Mouse (Mus musculus) regulatory T cell (primary cell): ENCODE data around the gene Sh3bp4.

Experiments
- in situ Hi-C: fragments of 300-600 bp; cut with MboI, MseI; formaldehyde crosslinking; loops from one replicate; pipeline ENCODE4 v1.15.1; 2025; ENCODE audit warnings: high pct_unique_total_duplicates

Sh3bp4 gene

GRCm38 (mm10) chr1:89092019-89092418 is 21.8 kb downstream of the Sh3bp4 start:
- in situ Hi-C loops, result no loop called here

DNA sequence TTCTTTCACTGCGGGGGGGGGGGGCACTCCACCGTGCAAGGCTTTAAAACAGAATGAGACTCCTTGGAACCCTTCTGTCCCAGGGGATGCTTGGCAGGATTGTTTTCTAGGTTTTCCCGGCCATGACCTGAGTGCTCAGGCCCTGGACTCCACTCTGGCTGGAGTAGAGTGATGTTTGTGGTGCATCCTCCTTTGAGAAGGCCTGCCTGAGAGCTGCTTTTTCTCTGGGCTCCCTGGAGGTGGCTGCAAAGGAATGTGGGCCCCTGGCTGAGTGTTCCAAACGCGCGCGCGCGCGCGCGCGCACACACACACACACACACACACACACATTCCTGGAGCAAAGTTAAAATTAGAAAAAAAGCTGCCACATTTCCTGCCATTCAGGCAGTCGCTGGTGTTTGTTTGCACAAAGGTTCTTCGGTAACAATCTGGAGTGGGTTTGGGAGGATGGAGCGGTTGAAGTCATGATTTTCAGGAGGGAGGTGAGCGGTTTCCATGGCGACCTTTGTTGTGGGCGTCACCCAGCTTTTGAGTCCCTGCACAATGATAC is 22.3 kb downstream of the Sh3bp4 start:
- in situ Hi-C loops, result no loop called here

DNA sequence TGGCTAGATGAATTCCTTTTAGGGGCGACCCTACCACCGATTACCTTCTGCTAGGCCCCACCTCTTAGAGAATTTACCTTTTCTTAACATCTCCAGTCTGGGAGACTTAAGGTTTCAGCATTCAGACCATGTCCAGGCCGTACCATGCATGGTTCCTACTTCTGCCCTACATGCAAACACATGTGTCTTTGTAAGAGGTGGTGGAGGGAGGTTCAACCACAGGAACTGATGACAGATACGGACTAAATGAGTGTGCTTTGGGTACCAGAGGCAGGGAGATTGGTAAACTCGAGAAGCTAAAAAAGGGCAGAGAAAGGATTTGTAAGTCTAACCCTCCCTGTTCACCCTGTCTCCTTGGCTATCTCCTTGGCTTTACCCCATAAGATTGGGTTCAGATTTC is 23.5 kb downstream of the Sh3bp4 start:
- in situ Hi-C loops, result no loop called here

- in situ Hi-C loops, result no loop called here
Measured at GRCm38 (mm10) chr1:89094416-89094815, 24.2 kb downstream of the Sh3bp4 start.

DNA sequence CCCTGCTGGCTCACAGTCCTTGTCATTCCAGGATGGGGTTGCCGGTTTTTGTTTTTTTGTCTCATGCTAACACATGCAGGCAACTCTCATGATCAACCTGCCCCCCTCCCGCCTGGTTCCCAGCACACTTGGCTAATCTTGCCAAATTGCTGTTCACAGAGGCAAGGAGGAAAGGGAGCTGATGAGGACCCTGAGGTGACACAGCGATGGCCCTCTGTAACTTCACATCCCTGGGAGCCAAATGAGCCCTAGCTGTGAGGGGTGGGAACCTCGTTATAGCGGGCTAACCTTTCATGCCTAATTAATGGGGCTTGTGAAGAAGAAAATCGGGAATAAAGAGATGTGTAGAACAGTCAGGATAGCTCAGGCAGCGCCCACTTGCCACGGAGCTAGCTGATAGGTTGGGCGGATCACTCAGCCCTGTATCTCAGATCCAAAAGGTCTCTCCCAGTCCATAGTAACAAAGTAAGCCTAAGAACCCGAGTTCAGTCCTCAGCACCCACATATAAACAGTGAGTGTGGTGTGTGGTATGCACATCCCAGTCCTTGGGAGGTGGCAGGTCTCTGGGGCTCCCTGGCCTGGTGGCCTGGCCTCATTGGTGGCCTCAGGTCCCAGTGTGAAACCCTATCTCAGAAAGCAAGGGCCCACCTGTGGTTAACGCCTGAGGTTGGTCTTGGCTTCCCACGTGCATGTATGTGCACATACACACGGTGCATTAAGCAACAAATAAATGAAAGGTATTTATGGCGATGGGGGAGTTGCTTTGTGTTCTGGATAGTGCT is 25.6 kb downstream of the Sh3bp4 start:
- in situ Hi-C loops, result no loop called here

DNA sequence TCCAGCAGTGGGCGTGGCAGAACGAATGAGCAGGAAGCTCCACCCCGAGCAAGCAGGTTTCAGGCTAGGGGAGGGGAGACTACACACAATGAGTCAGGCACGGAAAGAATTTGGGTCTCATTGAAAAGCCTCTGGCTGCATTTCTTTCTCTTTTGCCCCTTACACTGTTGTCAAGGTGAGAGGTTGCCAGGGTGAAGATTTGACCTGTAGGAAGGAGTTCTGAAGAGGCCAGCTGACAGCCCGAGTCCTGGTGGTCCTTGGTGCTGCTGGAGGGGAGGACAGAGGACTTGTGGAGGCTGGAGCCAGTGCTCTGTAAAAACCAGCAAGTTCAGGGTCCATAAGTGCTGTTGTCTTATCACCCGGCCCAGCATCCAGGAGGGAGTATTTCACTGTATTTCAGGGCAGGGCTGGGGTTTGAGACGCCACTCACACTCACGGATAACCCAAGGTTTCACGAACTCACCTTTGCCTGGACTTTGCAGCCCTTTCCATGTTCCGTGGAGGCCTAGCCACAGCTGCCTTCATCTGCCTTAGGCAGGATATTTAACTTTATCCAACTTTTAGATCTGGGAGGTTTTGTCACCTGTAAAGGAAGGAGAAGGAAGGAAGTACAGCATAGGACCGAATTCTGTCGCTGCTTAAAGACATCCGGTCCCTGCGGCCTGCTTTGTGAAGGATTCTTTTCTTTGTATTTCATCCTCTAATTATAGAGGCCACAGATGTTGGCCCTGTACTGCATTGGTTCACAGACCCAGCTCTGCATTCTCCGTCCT is 32.2 kb downstream of the Sh3bp4 start:
- in situ Hi-C loops, result no loop called here

DNA sequence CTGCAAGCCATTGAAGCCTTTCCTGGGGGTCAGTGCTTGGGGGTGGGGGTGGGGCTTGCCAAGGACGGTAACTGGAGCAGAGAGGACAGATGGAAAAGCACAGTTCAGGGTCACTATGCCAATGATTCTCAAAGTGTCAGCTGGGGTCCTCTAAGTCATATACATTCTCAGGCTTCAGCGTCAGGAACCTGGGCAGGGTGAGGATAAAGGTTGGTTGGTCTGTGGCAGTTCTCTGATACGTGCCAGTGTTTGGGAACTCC is 32.7 kb downstream of the Sh3bp4 start:
- in situ Hi-C loops, result no loop called here

GRCm38 (mm10) chr1:89103505-89103904 is 33.3 kb downstream of the Sh3bp4 start:
- in situ Hi-C loops, result no loop called here

GRCm38 (mm10) chr1:89104066-89104765 is 34.0 kb downstream of the Sh3bp4 start:
- in situ Hi-C loops, result no loop called here

- in situ Hi-C loops, result no loop called here
Measured at GRCm38 (mm10) chr1:89105891-89106830, 35.9 kb downstream of the Sh3bp4 start.

DNA sequence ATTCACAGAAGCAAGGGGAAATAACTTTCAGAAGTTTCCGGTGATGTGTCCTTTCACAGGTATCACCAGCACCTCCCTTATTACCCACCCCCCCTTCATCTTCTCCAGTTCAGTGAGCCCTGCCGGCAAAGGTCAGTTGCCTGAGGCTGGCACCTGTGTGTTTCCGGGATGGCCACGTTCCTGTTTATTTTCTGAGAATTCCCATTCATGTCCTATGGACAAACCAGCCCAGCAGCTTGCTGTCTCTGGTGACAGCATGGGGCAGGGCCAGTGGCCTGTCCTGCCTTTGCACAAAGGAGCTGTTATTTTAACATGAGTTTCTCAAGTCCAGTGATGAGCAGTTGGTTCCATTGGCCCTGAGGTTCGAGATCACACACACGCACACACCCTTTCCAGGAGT is 37.3 kb downstream of the Sh3bp4 start:
- in situ Hi-C loops, result no loop called here

- in situ Hi-C loops, result no loop called here
Measured at GRCm38 (mm10) chr1:89108340-89108896, 38.2 kb downstream of the Sh3bp4 start.

- in situ Hi-C loops, result no loop called here
Measured at GRCm38 (mm10) chr1:89109767-89110166, 39.6 kb downstream of the Sh3bp4 start.

GRCm38 (mm10) chr1:89110767-89111534 is 40.7 kb downstream of the Sh3bp4 start:
- in situ Hi-C loops, result no loop called here

GRCm38 (mm10) chr1:89112544-89112943 is 42.3 kb downstream of the Sh3bp4 start:
- in situ Hi-C loops, result no loop called here

- in situ Hi-C loops, result no loop called here
Measured at GRCm38 (mm10) chr1:89113731-89114130, 43.5 kb downstream of the Sh3bp4 start.

DNA sequence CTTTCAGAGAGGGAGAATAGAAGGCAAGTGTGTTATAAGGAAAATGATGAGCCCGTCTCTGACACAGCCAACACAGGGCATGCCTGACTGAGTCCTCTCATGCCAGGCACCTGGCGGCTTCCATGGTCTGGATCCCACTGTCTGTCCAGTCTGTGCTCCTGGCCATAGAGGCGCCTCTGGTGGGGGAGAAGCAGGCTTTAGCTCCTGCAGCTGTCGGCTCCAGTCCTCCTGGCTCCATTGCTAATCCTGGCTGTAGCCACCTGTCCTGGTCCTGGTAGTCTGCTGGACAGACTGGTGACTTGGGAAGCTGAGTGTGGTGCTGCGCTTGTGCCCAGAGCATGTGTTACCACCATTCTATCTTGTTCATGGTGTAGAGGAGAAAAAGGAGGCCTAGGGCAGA is 46.8 kb downstream of the Sh3bp4 start:
- in situ Hi-C loops, result no loop called here

DNA sequence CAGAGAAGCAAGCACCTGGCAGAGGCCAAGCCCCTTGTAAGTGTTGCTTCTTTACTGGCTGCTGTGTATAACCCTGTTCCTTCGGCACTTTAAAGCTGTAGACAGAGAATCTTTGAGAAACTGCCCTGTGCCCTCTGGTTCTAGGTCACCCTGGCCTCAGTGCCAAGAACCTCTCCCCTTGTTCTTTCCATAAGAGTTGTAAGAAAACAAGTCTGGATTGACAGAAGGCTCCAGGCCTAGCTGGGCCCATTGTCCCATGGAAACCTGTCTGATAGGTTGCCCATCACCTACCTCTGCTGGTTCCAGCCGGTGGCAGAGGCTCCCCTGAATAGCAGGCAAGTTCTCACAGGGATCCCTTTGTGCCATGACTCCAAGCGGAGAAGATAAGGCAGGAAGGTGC is 47.9 kb downstream of the Sh3bp4 start:
- in situ Hi-C loops, result no loop called here

DNA sequence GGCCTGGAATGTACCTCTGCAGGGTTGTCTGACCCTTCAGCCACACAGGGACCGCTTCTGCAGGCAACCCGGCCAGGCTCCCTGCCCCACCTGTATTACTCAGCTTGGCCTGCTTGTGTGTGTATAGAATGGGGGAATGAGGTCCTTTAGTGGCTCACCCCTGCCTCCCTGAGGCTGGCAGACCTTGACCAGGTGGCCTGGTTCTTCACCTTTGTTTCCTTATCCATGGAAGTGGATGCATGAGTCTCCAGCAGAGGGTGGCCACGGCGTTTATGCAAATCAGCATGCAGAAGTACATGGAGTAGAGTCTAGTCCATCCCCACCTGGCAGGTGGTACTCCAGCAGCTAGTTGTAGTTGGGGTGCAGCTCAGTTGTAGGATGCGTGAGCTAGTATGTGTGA is 48.6 kb downstream of the Sh3bp4 start:
- in situ Hi-C loops, result no loop called here

- in situ Hi-C loops, result no loop called here
Measured at GRCm38 (mm10) chr1:89120290-89120689, 50.1 kb downstream of the Sh3bp4 start.
